Mouse (Mus musculus): Measurements from ENCODE around the gene Gpc2.

DNA sequence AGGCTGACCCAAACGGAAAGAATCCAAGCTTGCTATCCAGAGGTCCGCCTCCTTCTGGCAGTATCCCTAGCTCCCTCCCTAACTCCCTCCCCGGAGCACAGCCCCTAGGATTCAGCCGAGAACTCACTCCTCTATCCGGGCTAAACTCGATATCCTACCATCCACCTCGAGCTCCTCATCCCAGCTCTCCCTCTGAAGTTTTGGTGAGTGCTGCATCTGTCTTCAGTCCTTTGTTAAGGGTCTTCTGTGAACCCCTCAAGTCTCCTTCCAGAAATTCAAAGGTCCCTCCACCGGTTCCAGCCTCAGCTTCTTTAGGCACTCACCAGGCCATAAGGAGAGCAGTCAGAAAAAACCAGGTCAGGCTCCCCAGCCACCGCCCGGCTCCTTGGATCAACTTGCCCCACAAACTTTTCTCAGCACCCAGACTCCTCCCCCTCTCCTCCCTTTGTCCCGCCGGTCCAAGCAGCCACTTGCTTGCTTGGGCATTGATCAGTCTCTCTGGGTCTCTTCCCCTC is 7.3 kb downstream of the Gpc2 start, which contains the start of gene Gal3st4:
- TF ChIP-seq CTCF (IDR thresholded peaks at IDR 0.05; ENCODE audit: extremely low read depth, insufficient read depth, low read length), result no peak
- TF ChIP-seq POLR2A (IDR thresholded peaks at IDR 0.05; ENCODE audit: extremely low read depth, insufficient read depth, low read length), result no peak

Measured in cortical plate, adult 2 months (tissue).